Mouse (Mus musculus): ENCODE results near the gene Rubcn. TPM values are rescaled to one million over a fixed set of nuclear protein-coding genes. Genes with fewer than 3 reads are reported as not detected.

The Rubcn gene
- polyA plus RNA-seq, 1 experiment = 22.1 TPM

- no peak for TF ChIP-seq USF1 (IDR thresholded peaks at IDR 0.05; ENCODE audit: low read depth)
- Histone ChIP-seq H3K36me3 (ENCODE audit: control insufficient read depth, insufficient read depth) (no peaks in the 10 kb centered on the region), H3K79me2 (ENCODE audit: control insufficient read depth, insufficient read depth) (no peaks in the 10 kb centered on the region), H3ac (ENCODE audit: control insufficient read depth, insufficient read length, low read depth) (no peak overlapping the region), H3K4me3 (ENCODE audit: insufficient read depth, poor library complexity, severe bottlenecking) (no peak overlapping the region), H3K79me3 (ENCODE audit: low read depth) (no peaks in the 10 kb centered on the region), H3K27me3 (ENCODE audit: control insufficient read depth, insufficient read depth, insufficient read length) (no peaks in the 10 kb centered on the region)
These were observed 73.7 kb downstream of the Rubcn start for GRCm38 (mm10) chr16:32803901-32804300.

GRCm38 (mm10) chr16:32803252-32803853 is 74.2 kb downstream of the Rubcn start:
- no peak for TF ChIP-seq USF1 (IDR thresholded peaks at IDR 0.05; ENCODE audit: low read depth)
- TF ChIP-seq CEBPB (IDR thresholded peaks at IDR 0.05; ENCODE audit: low read depth) = peak; percentile 73
- no peaks in the 10 kb centered on the region for H3K79me3 ChIP-seq (ENCODE audit: low read depth)
- no peak overlapping the region for H3ac ChIP-seq (ENCODE audit: control insufficient read depth, insufficient read length, low read depth)
- no peaks in the 10 kb centered on the region for H3K36me3 ChIP-seq (ENCODE audit: control insufficient read depth, insufficient read depth)
- H3K27me3 ChIP-seq (ENCODE audit: control insufficient read depth, insufficient read depth, insufficient read length) = no peaks in the 10 kb centered on the region
- H3K79me2 ChIP-seq (ENCODE audit: control insufficient read depth, insufficient read depth) = no peaks in the 10 kb centered on the region
- no peak overlapping the region for H3K4me3 ChIP-seq (ENCODE audit: insufficient read depth, poor library complexity, severe bottlenecking)

- H3K79me3 ChIP-seq (ENCODE audit: low read depth) = no peaks in the 10 kb centered on the region
- H3ac ChIP-seq (ENCODE audit: control insufficient read depth, insufficient read length, low read depth) = no peak within 1 kb of the TSS
- TF ChIP-seq USF1 (IDR thresholded peaks at IDR 0.05; ENCODE audit: low read depth) = no peak
- no peak for TF ChIP-seq CTCF (IDR thresholded peaks at IDR 0.05; ENCODE audit: control insufficient read depth, insufficient read depth, insufficient read length)
- TF ChIP-seq MYOG (IDR thresholded peaks at IDR 0.05; ENCODE audit: control insufficient read depth, extremely low read depth, insufficient read length) = no peak
- H3K36me3 ChIP-seq (ENCODE audit: control insufficient read depth, insufficient read depth) = no peaks in the 10 kb centered on the region
- H3K79me2 ChIP-seq (ENCODE audit: control insufficient read depth, insufficient read depth) = no peaks in the 10 kb centered on the region
- H3K4me3 ChIP-seq (ENCODE audit: insufficient read depth, poor library complexity, severe bottlenecking) = no peak within 1 kb of the TSS
- H3K27me3 ChIP-seq (ENCODE audit: control insufficient read depth, insufficient read depth, insufficient read length) = no peaks in the 10 kb centered on the region
These were observed 80.2 kb downstream of the Rubcn start, which contains the start of gene Muc20 for GRCm38 (mm10) chr16:32797426-32797689. Muc20 (minus strand) TSS chr16:32797435.

GRCm38 (mm10) chr16:32796676-32797425 is 80.7 kb downstream of the Rubcn start:
- no peak for TF ChIP-seq USF1 (IDR thresholded peaks at IDR 0.05; ENCODE audit: low read depth)
- no peak for TF ChIP-seq FOSL1 (IDR thresholded peaks at IDR 0.05; ENCODE audit: insufficient read depth, low read length, poor library complexity, severe bottlenecking)
- no peak for TF ChIP-seq CEBPB (IDR thresholded peaks at IDR 0.05; ENCODE audit: low read depth)
- TF ChIP-seq CTCF (IDR thresholded peaks at IDR 0.05; ENCODE audit: control insufficient read depth, insufficient read depth, insufficient read length) = no peak
- no peak for TF ChIP-seq MYOD1 (IDR thresholded peaks at IDR 0.05; ENCODE audit: control insufficient read depth, insufficient read length, low read depth)
- no peak for TF ChIP-seq MYOG (IDR thresholded peaks at IDR 0.05; ENCODE audit: control insufficient read depth, extremely low read depth, insufficient read length)
- no peak for TF ChIP-seq MAX (IDR thresholded peaks at IDR 0.05)
- no peak overlapping the region for H3ac ChIP-seq (ENCODE audit: control insufficient read depth, insufficient read length, low read depth)
- H3K79me2 ChIP-seq (ENCODE audit: control insufficient read depth, insufficient read depth) = no peaks in the 10 kb centered on the region
- no peak overlapping the region for H3K4me3 ChIP-seq (ENCODE audit: insufficient read depth, poor library complexity, severe bottlenecking)
- H3K27me3 ChIP-seq (ENCODE audit: control insufficient read depth, insufficient read depth, insufficient read length) = no peaks in the 10 kb centered on the region
- H3K79me3 ChIP-seq (ENCODE audit: low read depth) = no peaks in the 10 kb centered on the region
- H3K36me3 ChIP-seq (ENCODE audit: control insufficient read depth, insufficient read depth) = no peaks in the 10 kb centered on the region

GRCm38 (mm10) chr16:32795177-32795576 is 82.4 kb downstream of the Rubcn start:
- TF ChIP-seq MAX (IDR thresholded peaks at IDR 0.05) = no peak
- no peak for TF ChIP-seq FOSL1 (IDR thresholded peaks at IDR 0.05; ENCODE audit: insufficient read depth, low read length, poor library complexity, severe bottlenecking)
- no peak for TF ChIP-seq USF1 (IDR thresholded peaks at IDR 0.05; ENCODE audit: low read depth)
- TF ChIP-seq MYOD1 (IDR thresholded peaks at IDR 0.05; ENCODE audit: control insufficient read depth, insufficient read length, low read depth) = no peak
- TF ChIP-seq CTCF (IDR thresholded peaks at IDR 0.05; ENCODE audit: control insufficient read depth, insufficient read depth, insufficient read length) = no peak
- no peak for TF ChIP-seq CEBPB (IDR thresholded peaks at IDR 0.05; ENCODE audit: low read depth)
- no peak for TF ChIP-seq MYOG (IDR thresholded peaks at IDR 0.05; ENCODE audit: control insufficient read depth, extremely low read depth, insufficient read length)
- Histone ChIP-seq H3K36me3 (ENCODE audit: control insufficient read depth, insufficient read depth) (no peaks in the 10 kb centered on the region), H3ac (ENCODE audit: control insufficient read depth, insufficient read length, low read depth) (no peak overlapping the region), H3K27me3 (ENCODE audit: control insufficient read depth, insufficient read depth, insufficient read length) (no peaks in the 10 kb centered on the region), H3K4me3 (ENCODE audit: insufficient read depth, poor library complexity, severe bottlenecking) (no peak overlapping the region), H3K79me2 (ENCODE audit: control insufficient read depth, insufficient read depth) (no peaks in the 10 kb centered on the region), H3K79me3 (ENCODE audit: low read depth) (no peaks in the 10 kb centered on the region)

GRCm38 (mm10) chr16:32790056-32790455 is 87.5 kb downstream of the Rubcn start:
- Histone ChIP-seq H3K36me3 (ENCODE audit: control insufficient read depth, insufficient read depth) (no peaks in the 10 kb centered on the region), H3K79me3 (ENCODE audit: low read depth) (no peaks in the 10 kb centered on the region), H3K4me3 (ENCODE audit: insufficient read depth, poor library complexity, severe bottlenecking) (no peak overlapping the region), H3ac (ENCODE audit: control insufficient read depth, insufficient read length, low read depth) (no peak overlapping the region), H3K27me3 (ENCODE audit: control insufficient read depth, insufficient read depth, insufficient read length) (no peaks in the 10 kb centered on the region), H3K79me2 (ENCODE audit: control insufficient read depth, insufficient read depth) (no peaks in the 10 kb centered on the region)
- TF ChIP-seq MYOG (IDR thresholded peaks at IDR 0.05; ENCODE audit: control insufficient read depth, extremely low read depth, insufficient read length) (no peak), CTCF (IDR thresholded peaks at IDR 0.05; ENCODE audit: control insufficient read depth, insufficient read depth, insufficient read length) (no peak), MAX (IDR thresholded peaks at IDR 0.05) (no peak), MYOD1 (IDR thresholded peaks at IDR 0.05; ENCODE audit: control insufficient read depth, insufficient read length, low read depth) (no peak), USF1 (IDR thresholded peaks at IDR 0.05; ENCODE audit: low read depth) (no peak), FOSL1 (IDR thresholded peaks at IDR 0.05; ENCODE audit: insufficient read depth, low read length, poor library complexity, severe bottlenecking) (no peak), CEBPB (IDR thresholded peaks at IDR 0.05; ENCODE audit: low read depth) (no peak)
